Mouse (Mus musculus) embryonic facial prominence, embryonic 11.5 days (tissue): ENCODE measurements around the gene Gtpbp4. TPM values are rescaled to one million over a fixed set of nuclear protein-coding genes. Genes with fewer than 3 reads are reported as not detected.
"Not testable (repeated sequence)": the region's sequence is repeated elsewhere in the genome, so short reads cannot be mapped to it uniquely, and the experiment has no call there.

Experiments used
- ATAC-seq: fragments of 200-750 bp; cut with Nextera tagmentation; replicated peaks from 2 replicates; pipeline ENCODE4 v1.8.0; 2017; ENCODE audit warnings: low read depth; ENCODE audit not compliant: insufficient number of reproducible peaks, low FRiP score, low TSS enrichment
- DNase-seq: peaks from one replicate; pipeline ENCODE4 v3.0.0-alpha.2; 2015; ENCODE audit warnings: low spot score
- H3K27ac ChIP-seq: fragments of 300-500 bp; sonication (generic); replicated peaks from 2 replicates; pipeline ENCODE4 v1.5.1; 2014; ENCODE audit warnings: mild to moderate bottlenecking, low read depth, low read length, control low read depth
- H3K27me3 ChIP-seq: fragments of 300-500 bp; sonication (generic); 2 replicates; pipeline ENCODE4 v1.6.1; 2014; ENCODE audit warnings: mild to moderate bottlenecking, low read length, moderate library complexity, mixed read lengths; ENCODE audit not compliant: control insufficient read depth, insufficient read depth
- H3K36me3 ChIP-seq: fragments of 300-500 bp; sonication (generic); replicated peaks from 2 replicates; pipeline ENCODE4 v1.6.1; 2014; ENCODE audit warnings: low read depth, mild to moderate bottlenecking, low read length, moderate library complexity, mixed read lengths; ENCODE audit not compliant: control insufficient read depth, insufficient read depth
- H3K4me1 ChIP-seq: fragments of 300-500 bp; sonication (generic); 2 replicates; pipeline ENCODE4 v1.6.1; 2014; ENCODE audit warnings: low read length, mixed read lengths; ENCODE audit not compliant: control insufficient read depth, insufficient read depth
- H3K4me2 ChIP-seq: fragments of 300-500 bp; sonication (generic); 2 replicates; pipeline ENCODE4 v1.6.1; 2014; ENCODE audit warnings: low read depth, mild to moderate bottlenecking, control low read depth, low read length, moderate library complexity
- H3K4me3 ChIP-seq: fragments of 300-500 bp; sonication (generic); 2 replicates; pipeline ENCODE4 v1.5.1; 2014; ENCODE audit warnings: low read depth, low read length, control low read depth
- H3K9ac ChIP-seq: fragments of 300-500 bp; sonication (generic); replicated peaks from 2 replicates; pipeline ENCODE4 v1.6.1; 2014; ENCODE audit warnings: mild to moderate bottlenecking, control low read depth, low read length
- H3K9me3 ChIP-seq: fragments of 300-500 bp; sonication (generic); replicated peaks from 2 replicates; pipeline ENCODE4 v1.6.1; 2016; ENCODE audit warnings: mild to moderate bottlenecking, low read length, inconsistent platforms, mixed read lengths; ENCODE audit not compliant: control insufficient read depth
- WGBS: fragments of 180-500 bp; shearing (Covaris S2); extraction: QIAGEN DNeasy Blood & Tissue Kit; methylation state at CpG from one replicate; pipeline ENCODE4 v1.1.7; 2014; 5-methylcytosine and 5-hydroxymethylcytosine counted together
- microRNA-seq: library from miRNA; unstranded; fragments of <30 nt; microRNA quantifications from one replicate; pipeline ENCODE4, GENCODE M21; 2016; ENCODE audit warnings: borderline number of aligned reads
- polyA plus RNA-seq: library from polyadenylated mRNA; unstranded; fragments of >200 nt; fragmentation: Nextera tagmentation; extraction: Ambion mirVana; gene quantifications from 2 replicates; pipeline ENCODE4 v1.2.1, GENCODE M21; 2014

The Gtpbp4 gene
- polyA plus RNA-seq, 1 experiment from 2014 or later = 113 TPM

GRCm38 (mm10) chr13:8948131-8948530 is 47.8 kb downstream of the Gtpbp4 start, which contains the start of gene Gm9745:
Gm9745 (minus strand) TSS chr13:8948231.
- not testable (repeated sequence) for H3K27ac ChIP-seq, H3K4me3 ChIP-seq, H3K27me3 ChIP-seq, H3K4me1 ChIP-seq, ATAC-seq, H3K4me2 ChIP-seq, H3K9me3 ChIP-seq, DNase-seq, H3K36me3 ChIP-seq, H3K9ac ChIP-seq

DNA sequence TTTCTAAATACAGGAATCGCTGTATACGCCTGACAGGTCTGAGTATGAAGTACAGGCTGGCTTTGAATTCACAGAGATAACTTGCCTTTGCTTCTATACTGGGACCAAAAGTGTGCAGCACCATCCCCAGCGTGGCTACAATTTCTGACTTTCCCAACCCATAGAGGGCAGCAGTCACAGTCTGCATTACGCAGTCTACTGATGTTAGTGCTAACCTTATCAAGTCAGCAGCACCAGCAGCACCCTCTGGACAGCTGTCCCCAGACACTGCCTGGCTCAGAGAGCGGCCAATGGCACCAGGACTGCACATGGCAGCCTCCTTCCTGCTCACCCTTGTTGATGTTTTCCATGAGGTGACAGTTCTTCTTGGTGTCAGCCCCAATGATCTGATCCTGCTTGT is 52.1 kb downstream of the Gtpbp4 start:
- not testable (repeated sequence) for ATAC-seq, H3K9ac ChIP-seq, H3K4me3 ChIP-seq, H3K4me1 ChIP-seq, H3K27me3 ChIP-seq, H3K36me3 ChIP-seq, DNase-seq, H3K27ac ChIP-seq, H3K4me2 ChIP-seq, H3K9me3 ChIP-seq
- WGBS = no CpG with 5 or more reads among the region's 5 CpGs

DNA sequence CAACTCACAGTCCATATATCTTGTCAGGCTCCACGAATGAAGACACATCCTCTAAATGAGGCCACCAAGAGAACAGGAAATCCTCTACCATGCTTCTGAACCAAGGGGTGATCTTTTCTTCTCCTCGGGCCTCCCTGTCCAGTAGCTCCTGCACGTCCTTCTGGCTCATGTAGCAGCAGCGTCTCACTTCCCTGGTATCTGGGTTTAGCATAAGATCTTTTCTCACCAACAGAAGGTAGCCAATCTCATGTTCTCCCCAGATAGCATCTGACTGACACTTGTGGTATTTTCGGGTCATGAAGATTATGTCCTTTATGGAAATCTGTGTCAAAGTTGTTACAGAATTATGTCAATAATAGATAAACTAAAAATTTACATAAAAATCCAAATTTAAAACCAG is 54.2 kb downstream of the Gtpbp4 start:
- H3K9me3 ChIP-seq, H3K4me1 ChIP-seq, H3K36me3 ChIP-seq, H3K9ac ChIP-seq, H3K4me2 ChIP-seq, H3K27ac ChIP-seq, H3K4me3 ChIP-seq, DNase-seq, H3K27me3 ChIP-seq, ATAC-seq: not testable (repeated sequence)
- WGBS = 63% methylated on average over 1 of the region's 5 CpGs

DNA sequence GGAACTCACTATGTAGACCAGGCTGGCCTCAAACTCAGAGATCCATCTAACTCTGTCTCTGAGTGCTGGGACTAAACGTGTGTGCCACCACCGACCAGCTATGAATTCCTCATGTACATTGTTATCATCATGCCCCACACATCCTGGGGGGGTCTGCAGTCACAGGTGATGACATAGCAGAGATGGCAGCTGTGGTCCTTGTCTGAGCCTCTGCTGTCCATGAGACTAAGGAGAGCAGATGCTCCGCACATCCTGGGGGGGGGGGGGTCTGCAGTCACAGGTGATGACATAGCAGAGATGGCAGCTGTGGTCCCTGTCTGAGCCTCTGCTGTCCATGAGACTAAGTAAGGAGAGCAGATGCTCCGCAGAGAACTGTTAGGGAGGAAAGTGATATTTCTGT is 54.8 kb downstream of the Gtpbp4 start:
- H3K4me3 ChIP-seq, H3K4me1 ChIP-seq, H3K36me3 ChIP-seq, H3K27ac ChIP-seq, H3K9ac ChIP-seq, H3K9me3 ChIP-seq, ATAC-seq, DNase-seq, H3K4me2 ChIP-seq, H3K27me3 ChIP-seq: not testable (repeated sequence)
- 86% methylated on average over 4 of the region's 4 CpGs for WGBS

DNA sequence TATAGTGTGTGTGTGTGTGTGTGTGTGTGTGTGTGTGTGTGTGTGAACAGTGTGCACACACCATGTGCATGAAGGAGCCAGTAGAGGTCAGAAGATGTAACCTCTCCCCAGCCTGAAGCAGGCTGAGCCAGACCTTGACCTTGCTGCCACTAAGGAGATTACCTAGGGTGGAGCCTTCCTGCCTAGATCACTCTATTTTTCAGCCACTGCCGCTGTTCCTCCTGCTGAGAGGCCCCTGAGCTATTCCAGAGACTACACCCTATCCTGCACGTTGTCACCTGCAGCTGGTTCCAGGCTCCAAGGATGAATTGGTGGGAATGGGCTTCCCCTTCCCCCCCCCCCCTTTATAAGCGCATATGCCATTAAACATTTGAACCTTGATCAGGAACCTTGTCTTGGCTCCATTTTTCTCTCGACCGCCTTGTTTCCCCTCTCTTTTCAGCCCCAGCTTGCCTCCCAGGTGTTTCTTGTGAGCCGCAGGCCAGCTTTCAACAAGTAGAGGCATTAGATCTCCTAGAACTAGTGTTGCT is 58.2 kb downstream of the Gtpbp4 start:
- not testable (repeated sequence) for H3K27me3 ChIP-seq, H3K4me3 ChIP-seq, H3K4me2 ChIP-seq, H3K4me1 ChIP-seq, H3K27ac ChIP-seq, H3K9ac ChIP-seq, ATAC-seq, H3K9me3 ChIP-seq, H3K36me3 ChIP-seq, DNase-seq
- 80% methylated on average over 6 of the region's 6 CpGs for WGBS

DNA sequence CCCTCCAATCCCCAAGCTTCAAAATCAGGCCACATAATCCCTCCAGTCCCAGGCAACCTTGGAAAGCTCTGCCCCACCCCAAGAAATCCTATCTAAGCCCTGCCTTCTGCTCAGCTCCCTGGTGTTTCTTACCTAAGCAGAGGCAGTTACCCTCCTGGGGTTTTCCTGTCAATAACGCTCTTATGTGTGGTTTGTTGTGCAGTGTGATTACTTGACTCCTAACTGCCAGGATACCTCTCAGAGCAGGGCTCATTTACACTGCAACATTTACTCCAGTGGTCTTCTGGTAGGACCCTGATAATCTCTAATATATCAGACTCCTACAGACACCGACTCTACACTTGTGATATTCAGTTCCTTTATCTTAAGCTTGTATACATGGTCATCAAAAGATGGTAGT is 62.4 kb downstream of the Gtpbp4 start:
- no peak overlapping the region for H3K9ac ChIP-seq
- H3K36me3 ChIP-seq = no peaks in the 10 kb centered on the region
- no peaks in the 10 kb centered on the region for H3K27me3 ChIP-seq
- no peak overlapping the region for H3K27ac ChIP-seq
- ATAC-seq (no peak), DNase-seq (no peak)
- no peaks in the 10 kb centered on the region for H3K4me1 ChIP-seq
- no peak overlapping the region for H3K4me3 ChIP-seq
- 54% methylated on average over 2 of the region's 2 CpGs for WGBS
- no peaks in the 10 kb centered on the region for H3K9me3 ChIP-seq
- no peak overlapping the region for H3K4me2 ChIP-seq

Small RNA genes lying within 50 kb of the gene (microRNA-seq; reads per million reads assigned to microRNA genes)
- not detected for gene Gm22750

Other genes with a start within 250 kb of the Gtpbp4 start
- gene Wdr37, start 124.2 kb downstream of the Gtpbp4 start, polyA plus RNA-seq = 33.7 and 35.6 TPM in 2 replicates
- gene Idi1, start 110.6 kb downstream of the Gtpbp4 start, polyA plus RNA-seq = 111 and 125 TPM in 2 replicates
- not detected in 2 replicates for gene Gm9745, start 47.9 kb downstream of the Gtpbp4 start, polyA plus RNA-seq
- not detected in 2 replicates for gene Idi2, start 43.2 kb downstream of the Gtpbp4 start, polyA plus RNA-seq
- 36.9 and 38.4 TPM in 2 replicates for gene Larp4b, start 97.8 kb upstream of the Gtpbp4 start, polyA plus RNA-seq